Mouse (Mus musculus) gonadal fat pad, adult 2 months (tissue): ENCODE results near the gene Scn5a. TPM values are rescaled to one million over a fixed set of nuclear protein-coding genes. Genes with fewer than 3 reads are reported as not detected.

Source experiments
- DNase-seq: peaks from one replicate; pipeline ENCODE4 v3.0.0-alpha.2; 2012; ENCODE audit warnings: low read depth
- polyA plus RNA-seq: library from polyadenylated mRNA; depleted of rRNA; stranded (reverse); fragments of >200 nt; gene quantifications from 2 replicates; pipeline ENCODE4 v1.2.3, GENCODE M21; 2012; rRNA removed

Gene Scn5a
- polyA plus RNA-seq, 1 experiment: 0.92 TPM

- no peak for DNase-seq
Observed at GRCm38 (mm10) chr9:119460410-119460809, 118.4 kb downstream of the Scn5a start.

DNA sequence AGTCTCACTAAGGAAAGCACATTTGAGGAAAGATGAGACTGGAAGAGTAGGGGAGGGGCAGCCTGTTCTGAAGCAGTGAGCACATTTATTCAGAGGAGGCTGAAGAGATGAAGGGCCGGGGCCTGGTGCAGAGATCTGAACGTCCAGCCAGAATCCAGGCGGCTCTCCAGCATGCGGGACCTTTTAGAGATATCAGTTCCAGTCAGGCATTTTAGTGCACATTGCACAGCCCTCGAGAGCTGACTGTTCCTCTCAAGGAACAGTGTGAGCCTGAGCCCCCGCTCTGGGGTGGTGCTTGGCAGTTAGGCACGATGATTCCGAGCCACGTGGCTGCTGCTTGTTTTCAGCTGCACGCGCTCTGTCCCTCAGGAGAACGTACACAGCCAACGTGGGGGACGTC, 121.7 kb downstream of the Scn5a start:
- DNase-seq: no peak

DNA sequence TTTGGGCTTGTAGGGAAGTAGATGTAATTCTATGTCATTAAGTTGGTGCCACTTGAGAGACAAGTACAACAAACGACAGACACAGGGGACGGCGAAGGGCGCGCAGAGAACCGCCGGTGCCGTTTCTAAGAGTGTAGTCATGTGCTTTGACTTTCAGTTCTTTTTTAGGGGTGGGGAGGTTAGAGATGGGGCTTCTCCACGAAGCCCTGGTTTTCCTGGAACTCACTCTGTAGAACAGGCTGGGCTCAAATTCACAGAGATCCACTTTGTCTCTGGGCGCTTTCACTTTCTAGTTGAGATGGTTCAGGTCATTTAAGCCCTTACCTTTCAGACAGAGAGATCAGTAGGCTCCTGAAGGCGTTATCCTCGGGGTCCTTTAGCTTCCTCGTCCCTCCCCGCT, 122.8 kb downstream of the Scn5a start:
- no peak for DNase-seq

GRCm38 (mm10) chr9:119445737-119446136, 133.1 kb downstream of the Scn5a start:
- no peak for DNase-seq

DNA sequence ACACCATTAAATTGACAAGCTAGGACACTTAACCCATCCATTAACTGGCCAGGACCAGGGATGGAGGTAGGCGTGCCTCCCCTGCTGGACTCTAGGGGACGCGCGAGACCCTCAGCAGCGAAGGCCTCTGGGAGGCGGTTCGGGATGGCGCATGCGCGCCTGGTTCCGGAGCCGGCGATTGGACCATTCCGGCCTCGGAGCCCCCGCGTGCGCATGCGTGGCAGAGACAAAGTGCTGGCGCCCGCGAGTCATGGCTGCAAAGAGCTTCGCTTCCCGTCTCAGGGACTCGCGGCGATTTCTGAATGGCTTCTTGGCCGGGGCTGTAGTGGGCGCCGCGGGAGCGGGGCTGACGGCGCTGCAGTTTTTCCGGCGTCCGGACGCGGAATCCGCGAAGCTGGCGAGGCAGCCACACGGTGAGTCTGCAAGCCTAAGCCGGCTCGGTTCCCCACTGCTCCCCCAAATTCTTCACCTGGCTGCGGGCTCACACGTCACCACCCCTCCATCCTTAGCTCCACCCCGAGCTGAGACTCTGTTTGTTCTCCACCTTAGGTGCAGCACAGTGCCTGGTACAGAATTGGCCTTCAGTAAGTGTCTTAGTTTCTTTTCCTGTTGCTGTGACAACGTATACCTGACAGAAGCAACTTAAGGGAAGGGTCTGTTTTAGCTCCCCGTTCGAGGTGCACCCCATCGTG, 133.9 kb downstream of the Scn5a start, which contains the start of gene Exog:
TSS of gene Exog (plus strand) at position 206 of the 692 bp plus-strand sequence.
- no peak for DNase-seq

DNA sequence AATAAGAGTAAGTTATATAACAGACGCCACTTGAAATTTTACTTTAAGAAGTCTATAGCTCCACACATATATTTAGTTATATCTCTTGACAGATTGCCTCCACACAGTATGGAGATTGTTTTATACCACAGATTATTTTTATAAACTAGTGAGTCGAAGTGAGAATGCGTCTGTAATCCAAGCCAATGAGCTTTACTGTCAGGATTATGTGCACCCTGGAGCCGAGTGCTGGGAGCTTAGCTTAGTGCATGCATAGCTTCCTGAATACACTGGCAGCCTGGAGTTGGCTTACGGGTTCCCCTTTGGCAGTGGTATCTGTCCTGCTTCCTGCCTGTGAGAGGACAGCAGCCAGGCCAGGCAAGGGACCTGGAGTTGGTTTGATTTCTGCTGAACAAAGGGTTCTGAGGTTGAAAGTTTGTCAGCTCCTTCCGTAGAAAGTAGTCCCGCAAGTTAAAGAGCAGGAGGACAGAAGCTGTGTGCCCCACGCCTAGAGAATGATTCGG, 140.3 kb downstream of the Scn5a start:
- DNase-seq: no peak

GRCm38 (mm10) chr9:119438065-119438464, 140.8 kb downstream of the Scn5a start:
- DNase-seq: no peak

GRCm38 (mm10) chr9:119435855-119436254, 143.0 kb downstream of the Scn5a start:
- DNase-seq: no peak

Other genes with a start within 250 kb of the Scn5a start
- gene Acaa1a, start 239.3 kb downstream of the Scn5a start, polyA plus RNA-seq: 192 and 217 TPM in 2 replicates
- 33.9 and 40.7 TPM in 2 replicates for gene Myd88, start 237.6 kb downstream of the Scn5a start, polyA plus RNA-seq
- gene Xylb, start 221.6 kb downstream of the Scn5a start, polyA plus RNA-seq: 12.8 and 24.9 TPM in 2 replicates
- 1.9 and 2.2 TPM in 2 replicates for gene Slc22a14, start 213.5 kb downstream of the Scn5a start, polyA plus RNA-seq
- gene Acvr2b, start 176.9 kb downstream of the Scn5a start, polyA plus RNA-seq: 5.3 and 5.8 TPM in 2 replicates
- 5.4 TPM in 2 replicates for gene Exog, start 134.1 kb downstream of the Scn5a start, polyA plus RNA-seq
- 0.01 and 0.03 TPM in 2 replicates for gene Scn10a, start 140.3 kb upstream of the Scn5a start, polyA plus RNA-seq
- gene Scn11a, start 246.4 kb upstream of the Scn5a start, polyA plus RNA-seq: not detected in 2 replicates